Mouse (Mus musculus): ENCODE measurements around the gene Mical2.

- TF ChIP-seq GATA1 (IDR thresholded peaks at IDR 0.05; ENCODE audit: low read length): no peak
- TF ChIP-seq TAL1 (IDR thresholded peaks at IDR 0.05; ENCODE audit: low read length): no peak
Observed at GRCm38 (mm10) chr7:112258338-112258903, 32.8 kb downstream of the Mical2 start.

Measured in erythroblast, embryonic 14.5 days (primary cell).